Mouse (Mus musculus) gastrocnemius, postnatal 36 days (tissue): Measurements from ENCODE around the gene Tmem266. TPM values are rescaled to one million over a fixed set of nuclear protein-coding genes. Genes with fewer than 3 reads are reported as not detected.

Experiments
- DNase-seq, 2 experiments: peaks; one replicate each; pipeline ENCODE4 v3.0.0; 2022
- intact Hi-C: fragments of 180-260 bp; cut with DNase I; formaldehyde crosslinking; loops from one replicate; pipeline ENCODE4 v1.15.1; 2025
- total RNA-seq, 2 experiments: library from RNA; stranded (reverse); gene quantifications; 2 replicates each; pipeline ENCODE4 v1.2.3; 2021

Tmem266 gene
- total RNA-seq, 2 experiments from 2014 or later, result 1.2 to 1.7 TPM

DNA sequence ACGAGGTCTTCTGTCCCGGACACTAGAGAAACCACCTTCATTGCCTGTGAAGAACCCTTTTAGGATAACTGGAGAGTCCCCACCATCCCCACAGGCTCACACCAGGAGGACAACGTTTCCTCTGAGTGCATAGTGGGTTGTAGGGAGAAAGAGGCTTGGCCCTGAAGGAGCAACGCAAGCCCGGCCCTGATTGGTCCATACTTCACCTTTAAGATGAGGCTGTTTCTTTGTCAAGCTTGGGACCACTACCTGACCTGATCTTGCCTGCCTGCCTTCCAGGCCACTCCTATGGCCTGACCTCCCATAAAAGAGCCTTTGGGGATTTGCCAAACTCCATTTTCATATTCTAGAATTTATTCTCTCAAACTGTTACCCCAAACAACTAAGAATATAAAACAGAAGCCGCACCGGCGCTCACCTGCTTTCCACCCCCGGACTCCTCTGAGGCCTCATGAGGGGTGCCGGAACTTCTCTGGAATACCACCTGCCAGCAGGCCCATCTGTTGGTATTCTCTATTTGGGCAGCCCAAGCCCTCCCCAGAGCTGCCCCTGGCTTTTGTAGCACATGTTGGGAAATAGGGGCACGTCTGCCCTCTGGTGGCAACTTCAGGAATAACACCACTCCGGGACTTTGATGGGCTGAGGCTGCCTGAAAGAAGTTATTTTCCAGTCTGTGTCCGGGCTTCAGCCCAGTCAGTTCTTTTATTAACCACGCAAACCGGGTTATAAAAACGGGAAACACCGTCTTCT lies 65.4 kb downstream of the Tmem266 start:
- intact Hi-C loops, result loop anchor here (5.0 kb wide), 2 partner anchors 65 to 250 kb away; partner anchors contain the start of genes Nrg4 and Tmem266
- DNase-seq, result peak; percentile 39 to 74

DNA sequence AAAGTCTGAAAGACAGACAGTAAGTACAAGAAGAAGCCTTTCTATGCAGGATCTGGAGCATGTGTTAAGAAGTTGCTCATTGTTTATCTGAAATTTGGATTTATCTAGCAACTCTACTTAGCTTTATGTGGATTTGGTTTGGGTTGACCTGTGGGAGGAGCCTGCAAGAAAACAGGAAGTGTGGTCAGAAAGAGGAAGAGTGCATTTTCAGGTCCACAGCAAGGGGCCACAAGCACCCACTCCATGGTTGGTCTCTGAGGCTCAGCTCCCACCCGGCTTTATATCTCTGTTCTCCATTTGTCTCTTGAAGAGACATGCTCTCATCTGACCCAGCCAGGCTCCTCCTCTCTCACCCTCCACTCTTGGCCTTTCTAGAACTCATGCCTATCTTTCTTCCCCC lies 68.9 kb downstream of the Tmem266 start:
- no peak for DNase-seq

DNA sequence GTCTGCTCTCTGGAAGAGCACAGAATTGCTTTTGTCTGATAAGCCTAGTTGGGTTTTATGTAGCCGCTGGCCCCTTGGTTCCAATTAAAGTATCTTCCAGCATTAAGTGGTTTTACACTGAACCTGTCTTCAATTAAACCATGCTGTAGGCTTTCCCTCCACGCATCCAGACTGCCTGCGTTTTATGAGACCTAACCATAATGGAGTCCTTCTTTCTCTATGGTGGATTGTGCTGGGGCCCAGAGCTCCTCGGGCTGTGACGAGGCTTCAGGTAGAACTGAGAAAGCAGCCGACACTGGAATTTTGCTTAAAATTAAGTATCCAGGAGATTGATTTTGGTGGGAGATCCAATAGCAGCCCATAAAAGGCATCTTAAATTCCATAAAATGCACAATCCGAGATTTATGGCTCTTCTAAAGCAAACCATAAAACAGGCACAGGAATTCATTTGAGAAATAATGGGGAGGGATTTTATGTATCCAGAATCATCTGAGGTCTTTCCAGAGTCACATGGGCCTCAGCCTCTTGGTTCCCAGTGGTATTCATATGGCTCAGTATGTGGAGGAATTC lies 72.4 kb downstream of the Tmem266 start:
- no peak for DNase-seq
- intact Hi-C loops, result no loop called here

More for the DNA sequence above, 68.9 kb downstream of the Tmem266 start:
- intact Hi-C loops, result no loop called here

DNA sequence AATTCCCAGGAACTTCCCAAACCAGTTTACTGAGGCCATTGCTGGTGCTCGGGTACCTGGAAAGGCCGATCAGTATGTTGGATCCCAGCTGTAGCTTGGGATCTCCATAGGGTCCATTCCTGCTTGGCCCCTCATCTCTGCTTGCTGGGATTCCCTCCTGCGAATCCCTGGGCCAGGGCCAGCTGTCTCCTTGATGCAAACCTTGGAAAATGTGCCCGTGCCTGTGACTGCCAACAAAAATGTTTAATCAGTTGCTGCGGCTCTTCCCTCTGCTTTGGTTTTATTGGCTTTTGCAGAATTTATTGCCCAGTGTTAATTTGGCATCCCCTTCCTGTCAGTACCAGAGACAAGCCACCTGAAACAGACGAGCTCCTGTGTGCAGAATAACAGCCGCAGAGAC lies 75.6 kb downstream of the Tmem266 start:
- no peak for DNase-seq
- intact Hi-C loops, result no loop called here

DNA sequence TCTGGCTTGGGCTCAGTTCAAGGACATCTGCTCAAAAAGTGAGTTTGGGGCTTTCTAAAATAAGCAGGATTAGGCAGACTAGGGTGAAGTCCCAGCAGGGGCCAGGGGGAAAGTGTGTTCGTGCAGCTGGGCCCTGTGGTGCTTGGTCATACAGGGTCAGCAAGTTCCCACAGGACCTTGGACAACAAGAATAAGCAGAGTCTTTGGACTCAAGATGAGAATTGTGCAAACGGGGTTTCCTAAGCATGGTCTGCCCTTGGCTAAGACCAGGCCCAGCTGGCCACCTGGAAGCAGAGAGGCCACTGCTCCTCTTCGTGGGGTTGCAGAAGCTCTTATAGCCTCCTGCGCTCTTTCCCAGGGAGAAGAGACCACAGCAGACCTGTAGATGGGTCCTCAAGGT lies 77.5 kb downstream of the Tmem266 start:
- no peak for DNase-seq
- intact Hi-C loops, result no loop called here

DNA sequence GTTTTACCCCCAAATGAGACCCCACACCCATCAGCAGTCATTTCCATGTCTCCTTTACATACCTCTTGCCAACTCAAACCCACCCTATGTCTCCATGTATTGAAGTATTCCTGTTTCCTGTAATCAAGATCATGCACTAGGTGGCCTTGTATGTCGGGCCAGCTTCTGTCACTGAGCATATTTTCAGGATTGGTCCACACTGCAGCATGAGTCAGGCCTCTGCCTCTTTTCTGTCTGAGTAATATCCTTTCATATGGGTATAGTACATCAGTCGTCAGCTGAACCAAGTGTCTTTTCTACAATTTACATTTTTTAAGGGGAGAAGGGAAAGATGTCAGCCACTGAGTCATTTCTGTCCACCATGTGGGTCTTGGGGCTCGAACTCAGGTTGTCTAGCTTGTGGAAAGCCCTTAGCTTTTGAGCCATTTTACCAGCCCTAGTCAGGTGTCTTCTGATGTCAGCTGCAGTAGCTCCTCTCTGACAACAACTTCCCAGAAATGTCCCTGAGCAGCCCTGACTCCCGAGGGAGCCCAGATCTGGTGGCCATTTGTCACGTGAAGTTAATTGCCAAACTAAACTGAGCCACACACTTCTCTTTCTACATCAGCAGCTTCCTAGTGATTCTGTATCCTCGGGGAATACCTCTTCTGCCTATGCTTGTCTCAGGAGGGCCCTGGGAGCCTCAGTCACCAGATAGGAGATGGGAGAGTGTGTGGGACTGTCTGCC lies 78.4 kb downstream of the Tmem266 start:
- no peak for DNase-seq
- intact Hi-C loops, result no loop called here

DNA sequence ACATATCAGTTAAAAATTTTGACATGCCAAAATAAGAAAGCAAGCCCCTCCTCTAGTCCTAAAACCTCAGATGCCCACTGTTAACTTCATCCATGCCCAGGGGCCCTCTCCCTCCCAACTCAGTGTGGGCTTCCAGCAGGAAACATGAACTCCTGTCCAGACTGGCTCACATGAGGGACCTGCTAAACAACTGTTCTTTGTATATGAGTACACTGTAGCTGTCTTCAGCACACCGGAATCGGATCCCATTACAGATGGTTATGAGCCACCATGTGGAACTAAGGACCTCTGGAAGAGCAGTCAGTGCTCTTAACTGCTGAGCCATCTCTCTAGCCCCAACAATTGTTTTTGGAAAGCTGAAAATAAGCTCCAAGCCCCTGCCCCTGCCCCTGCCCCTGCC lies 80.1 kb downstream of the Tmem266 start:
- DNase-seq, result no peak
- intact Hi-C loops, result no loop called here

DNA sequence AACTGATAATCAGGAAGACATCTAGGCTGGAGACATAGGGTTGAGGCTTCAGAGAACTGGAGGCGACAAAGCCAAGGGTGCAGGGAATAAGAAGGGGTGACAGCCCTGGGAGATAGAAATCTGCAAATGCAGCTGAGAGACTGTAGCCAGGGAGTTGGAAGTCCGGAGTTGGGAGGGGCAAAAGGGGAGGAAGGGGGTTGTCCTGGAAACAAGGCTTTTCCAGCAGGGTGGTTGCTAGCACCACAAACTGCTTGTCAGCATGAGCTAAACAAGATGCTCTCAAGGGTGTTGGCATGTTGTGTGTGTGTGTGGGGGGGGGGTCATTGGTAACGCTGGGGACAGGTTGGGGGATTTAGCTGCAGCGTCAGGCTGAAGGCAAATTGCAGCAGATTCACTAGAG lies 82.1 kb downstream of the Tmem266 start:
- DNase-seq, result no peak
- intact Hi-C loops, result no loop called here

DNA sequence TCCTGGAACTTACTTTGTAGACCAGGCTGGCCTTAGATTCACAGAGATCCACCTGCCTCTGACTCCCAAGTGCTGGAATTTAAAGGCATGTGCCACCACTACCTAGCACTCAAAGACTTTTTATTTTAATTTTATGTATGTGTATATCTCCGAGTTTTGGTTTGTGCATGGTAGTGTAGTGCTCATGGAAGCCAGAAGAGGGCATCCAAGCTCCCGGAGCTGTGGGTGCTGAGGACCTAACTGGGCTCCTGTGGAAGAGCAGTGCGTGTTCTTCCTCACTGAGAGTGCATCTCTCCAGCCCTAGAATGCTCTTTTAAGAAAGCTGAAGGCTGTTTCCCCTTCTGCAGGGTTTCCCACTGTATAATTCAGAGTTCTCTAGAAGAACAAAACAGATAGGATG lies 83.1 kb downstream of the Tmem266 start:
- no peak for DNase-seq
- intact Hi-C loops, result no loop called here

DNA sequence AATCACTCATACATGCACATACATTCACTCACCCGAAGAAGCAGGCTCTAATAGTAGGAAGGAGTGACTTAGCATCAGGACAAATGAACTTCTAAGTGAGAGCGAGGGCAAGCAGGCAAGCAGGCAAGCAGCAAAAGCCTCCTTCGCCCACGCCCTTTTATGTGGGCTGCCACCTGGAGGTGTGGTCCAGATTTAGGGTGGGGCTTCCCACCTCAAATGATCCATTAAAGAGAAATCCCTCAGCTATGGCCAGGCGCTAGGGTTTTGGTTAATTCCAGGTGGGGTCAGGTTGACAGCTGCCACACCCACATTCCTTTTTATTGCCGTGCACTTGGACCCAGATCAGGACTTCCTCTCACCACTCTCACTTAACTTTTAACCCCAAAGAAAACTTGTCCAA lies 83.7 kb downstream of the Tmem266 start:
- intact Hi-C loops, result no loop called here
- no peak for DNase-seq

DNA sequence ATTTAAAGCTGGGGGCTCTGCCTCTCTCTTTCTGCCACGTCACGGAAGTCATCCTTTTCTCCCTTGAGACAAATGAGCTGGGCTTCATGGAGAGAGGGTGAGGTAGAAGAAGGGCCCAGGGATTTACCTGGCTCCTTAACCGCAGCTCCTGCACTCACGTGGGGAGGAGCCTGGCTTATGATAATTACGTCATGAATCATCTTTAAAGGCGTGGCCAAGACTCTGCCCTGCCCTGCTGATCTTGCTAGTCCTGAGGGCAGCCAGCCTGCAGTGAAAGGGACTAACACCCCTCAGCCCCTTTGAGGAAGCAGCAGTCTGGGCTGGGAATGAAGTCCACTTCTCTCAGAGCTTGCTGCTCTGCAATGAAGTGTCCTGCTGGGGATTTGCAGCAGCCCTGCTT lies 84.4 kb downstream of the Tmem266 start:
- no peak for DNase-seq
- intact Hi-C loops, result no loop called here

DNA sequence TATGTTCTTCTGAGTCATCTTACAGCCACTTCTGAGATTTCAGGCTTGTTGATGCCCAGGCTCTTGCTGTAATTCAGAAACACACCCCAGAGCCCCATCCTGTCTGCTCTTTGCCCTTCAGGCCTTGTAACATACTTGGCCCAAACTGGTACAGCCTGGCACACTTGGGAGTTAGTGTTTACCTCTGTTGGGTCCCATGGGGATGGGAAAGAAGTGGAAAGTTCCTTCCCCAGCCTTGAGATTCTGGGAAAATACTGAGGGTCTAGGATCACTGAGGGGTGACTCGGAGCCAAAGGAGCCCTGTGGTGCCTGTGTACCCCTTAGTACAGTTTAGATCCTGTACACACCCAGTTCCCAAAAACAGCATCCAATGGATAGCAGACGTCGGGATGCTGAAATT lies 95.1 kb downstream of the Tmem266 start:
- intact Hi-C loops, result no loop called here
- no peak for DNase-seq

DNA sequence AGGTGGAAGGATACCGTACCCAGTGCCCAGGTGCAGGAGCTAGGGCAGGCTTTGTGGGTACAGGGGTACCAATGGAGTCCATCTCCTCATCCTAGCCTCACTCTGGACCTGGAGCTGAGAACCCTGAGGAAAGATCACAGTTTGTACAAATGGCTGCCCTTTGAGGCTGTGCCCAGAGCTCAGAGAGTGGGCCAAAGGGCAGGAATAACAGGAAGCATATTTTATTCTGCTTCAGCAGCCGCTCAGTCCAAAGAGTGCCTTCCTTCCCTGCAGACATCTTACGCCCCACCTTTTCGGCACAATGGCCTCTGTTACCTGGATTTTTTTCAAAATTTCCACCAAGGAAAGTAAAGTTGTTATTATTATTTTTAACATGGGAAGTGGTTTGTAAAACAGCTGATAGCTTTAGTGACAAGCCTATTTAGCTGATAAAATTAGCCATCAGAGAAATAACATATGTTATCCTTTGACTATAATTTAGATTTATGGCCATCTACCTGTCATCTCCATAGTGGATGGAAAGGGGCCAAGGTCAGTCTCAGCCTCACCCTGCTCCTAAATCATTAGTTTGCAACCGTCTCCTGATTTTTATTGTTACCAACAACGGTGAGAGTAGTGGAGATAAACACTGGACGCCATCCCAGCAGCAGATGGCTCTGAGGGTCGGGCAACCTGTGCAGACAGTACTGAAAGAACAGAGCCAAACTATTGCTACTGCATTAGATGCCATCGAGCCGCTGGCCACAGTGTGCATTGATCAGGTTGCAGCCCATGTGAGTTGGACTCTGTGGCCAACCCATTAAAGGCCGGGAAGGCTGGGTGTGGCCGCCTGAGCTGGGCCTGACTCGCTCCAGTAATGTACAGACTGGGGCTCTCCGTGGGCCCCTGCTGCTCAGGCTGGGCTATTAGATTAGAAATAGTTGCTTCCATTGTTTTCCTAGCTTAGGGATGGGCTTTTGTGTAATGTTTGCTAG lies 97.0 kb downstream of the Tmem266 start:
- intact Hi-C loops, result no loop called here
- DNase-seq, result no peak

DNA sequence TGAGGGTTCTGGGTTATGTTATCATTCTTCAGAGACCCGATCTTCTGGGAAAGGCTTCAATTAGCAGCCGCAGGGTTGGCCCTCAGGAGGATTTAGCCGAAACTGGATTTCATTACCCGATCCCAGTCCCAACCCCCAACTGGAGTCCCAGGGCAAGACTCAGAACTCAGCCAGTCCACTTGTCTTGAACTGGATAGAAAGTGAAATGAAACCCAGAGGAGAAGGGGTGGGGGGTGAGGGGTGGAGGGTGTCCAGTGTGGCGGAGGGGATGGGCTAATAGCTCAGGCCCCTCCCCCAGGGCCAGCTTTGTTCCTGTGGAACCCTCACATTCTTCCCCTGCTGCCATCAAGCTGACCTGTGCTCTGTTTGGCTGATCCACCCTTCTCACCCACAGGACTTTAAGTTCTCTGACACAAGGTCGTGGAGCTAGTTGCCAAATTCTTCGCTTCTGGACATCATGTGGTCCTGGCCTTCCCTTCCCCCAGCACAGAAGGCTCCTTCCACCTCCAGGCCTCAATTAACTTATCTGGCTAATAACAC lies 98.6 kb downstream of the Tmem266 start:
- intact Hi-C loops, result no loop called here
- DNase-seq, result no peak

DNA sequence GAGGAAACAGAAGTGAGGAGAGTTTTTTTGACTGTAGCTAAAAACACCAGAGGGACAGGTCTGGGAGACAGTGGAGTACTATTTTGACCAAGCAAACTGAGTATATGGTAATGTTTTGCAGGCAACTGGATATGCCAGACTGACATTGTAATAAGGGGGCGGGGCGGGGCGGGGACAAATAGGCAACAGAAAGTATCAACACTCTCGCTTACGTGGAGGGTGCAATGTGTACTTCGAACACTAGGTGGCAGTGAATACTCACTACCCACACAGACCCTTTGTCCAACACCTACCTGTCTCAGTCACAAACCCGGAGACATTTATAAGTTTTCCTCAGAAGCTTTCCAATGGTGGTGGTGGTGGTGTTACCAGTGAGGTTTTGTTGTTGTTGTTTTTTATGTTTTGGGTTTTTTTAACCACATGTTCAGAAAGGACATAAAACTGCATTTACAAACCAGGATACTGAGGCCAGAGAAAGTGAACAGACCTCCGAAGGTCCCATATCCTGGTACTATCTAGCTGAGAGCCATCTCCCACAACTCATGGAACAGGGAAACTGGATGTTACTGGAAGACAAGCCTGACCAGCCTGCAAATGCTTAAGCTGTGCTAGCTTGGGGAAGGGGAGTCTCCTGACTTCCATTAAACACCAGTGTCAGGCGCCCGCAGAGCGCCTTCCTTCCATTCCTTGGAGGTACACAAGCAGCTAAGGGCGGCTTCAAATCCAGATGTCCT lies 102.7 kb downstream of the Tmem266 start:
- intact Hi-C loops, result loop anchor here (2.0 kb wide), 1 partner anchor 487 kb away; no protein-coding TSS in a partner anchor
- DNase-seq, result peak in 1 of 2 experiments; percentile 42

DNA sequence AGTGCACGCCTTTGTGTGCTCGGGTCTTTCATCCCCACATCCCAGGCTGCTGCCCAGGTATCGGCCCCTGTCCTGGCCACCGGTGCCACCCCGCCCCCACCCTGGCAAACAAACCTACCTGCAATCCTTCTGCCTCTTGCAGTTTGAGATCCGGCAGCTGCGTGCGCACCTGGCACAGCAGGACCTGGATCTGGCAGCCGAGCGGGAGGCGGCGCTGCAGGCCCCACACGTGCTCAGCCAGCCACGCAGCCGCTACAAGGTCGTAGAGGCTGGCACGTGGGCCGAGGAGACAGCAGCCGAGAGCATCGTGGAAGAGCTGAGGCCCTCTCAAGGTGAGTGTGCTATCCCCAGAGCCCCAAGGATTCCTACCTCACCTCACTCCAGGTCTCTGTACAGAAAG lies 103.4 kb downstream of the Tmem266 start:
- intact Hi-C loops, result loop anchor here (2.0 kb wide), 1 partner anchor 107 kb away; no protein-coding TSS in a partner anchor
- DNase-seq, result no peak

DNA sequence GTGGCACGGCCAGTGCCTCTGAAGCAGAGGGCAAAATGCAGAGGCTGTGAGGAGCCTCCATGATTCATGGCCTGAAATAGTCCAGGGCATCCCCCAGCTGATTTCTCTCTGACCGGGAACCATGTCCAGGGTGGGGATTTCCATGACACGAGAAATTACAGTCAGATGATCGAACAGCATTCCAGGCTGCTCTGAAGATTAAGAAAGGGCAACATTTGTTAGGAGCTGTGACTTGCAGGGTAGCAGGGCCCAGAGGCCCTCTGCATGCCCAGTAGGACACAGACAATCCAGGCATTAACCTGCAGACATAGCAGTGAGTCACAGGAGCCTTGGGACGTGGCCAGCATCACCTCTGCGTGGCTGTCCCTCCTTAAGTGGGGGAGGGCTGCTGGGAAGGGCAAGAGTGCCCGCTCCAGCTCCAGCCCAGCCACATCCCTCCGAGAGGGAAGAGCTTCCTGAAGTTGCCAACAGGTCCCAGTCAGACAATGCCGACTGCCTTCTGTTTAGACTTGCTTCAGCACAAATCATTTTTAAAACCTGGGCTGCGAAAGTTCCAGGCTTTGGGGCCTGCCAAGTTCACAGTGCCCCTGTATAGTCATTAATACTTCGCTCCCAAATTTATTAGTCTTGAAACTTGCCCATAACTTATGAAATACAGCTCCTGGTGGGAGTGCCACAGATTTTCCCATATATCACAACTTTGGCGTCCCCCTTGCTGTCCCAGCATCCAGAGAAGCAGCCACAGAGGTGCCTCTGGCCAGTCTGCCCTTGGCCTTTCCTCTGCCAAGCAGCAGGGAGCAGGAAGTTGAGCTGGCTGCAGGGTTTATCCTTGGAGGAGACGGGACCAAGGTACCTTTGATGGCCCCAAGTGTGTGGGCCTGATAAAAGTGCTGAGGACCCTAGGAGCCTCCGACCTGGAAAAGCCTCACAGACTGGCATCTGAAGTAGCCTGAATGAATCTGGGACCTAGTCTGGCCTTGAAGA lies 105.9 kb downstream of the Tmem266 start:
- intact Hi-C loops, result no loop called here

DNA sequence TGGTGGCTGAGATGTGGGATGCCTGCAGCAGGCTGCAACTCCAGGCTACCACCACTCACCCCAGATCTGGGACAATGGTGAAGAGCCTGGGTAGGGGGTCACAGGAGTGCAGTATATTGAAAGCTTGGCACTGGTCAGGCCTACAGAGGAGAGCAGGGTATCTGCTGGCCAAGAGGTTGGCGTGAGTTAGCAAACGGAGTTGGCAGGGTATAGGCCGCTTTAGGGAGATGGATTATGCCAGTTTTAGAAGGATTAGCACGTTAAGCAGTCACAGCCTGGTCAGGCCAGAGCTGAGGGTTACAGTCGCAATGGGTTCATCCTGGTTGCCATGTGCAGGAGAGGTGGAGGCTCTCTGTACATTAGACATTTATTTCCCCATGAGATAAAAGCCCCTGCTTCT lies 107.2 kb downstream of the Tmem266 start:
- intact Hi-C loops, result no loop called here
- DNase-seq, result no peak

More for the DNA sequence above, 105.9 kb downstream of the Tmem266 start:
- no peak for DNase-seq
